Mouse (Mus musculus): ENCODE results near the gene Ankrd44.

The Ankrd44 gene

DNA sequence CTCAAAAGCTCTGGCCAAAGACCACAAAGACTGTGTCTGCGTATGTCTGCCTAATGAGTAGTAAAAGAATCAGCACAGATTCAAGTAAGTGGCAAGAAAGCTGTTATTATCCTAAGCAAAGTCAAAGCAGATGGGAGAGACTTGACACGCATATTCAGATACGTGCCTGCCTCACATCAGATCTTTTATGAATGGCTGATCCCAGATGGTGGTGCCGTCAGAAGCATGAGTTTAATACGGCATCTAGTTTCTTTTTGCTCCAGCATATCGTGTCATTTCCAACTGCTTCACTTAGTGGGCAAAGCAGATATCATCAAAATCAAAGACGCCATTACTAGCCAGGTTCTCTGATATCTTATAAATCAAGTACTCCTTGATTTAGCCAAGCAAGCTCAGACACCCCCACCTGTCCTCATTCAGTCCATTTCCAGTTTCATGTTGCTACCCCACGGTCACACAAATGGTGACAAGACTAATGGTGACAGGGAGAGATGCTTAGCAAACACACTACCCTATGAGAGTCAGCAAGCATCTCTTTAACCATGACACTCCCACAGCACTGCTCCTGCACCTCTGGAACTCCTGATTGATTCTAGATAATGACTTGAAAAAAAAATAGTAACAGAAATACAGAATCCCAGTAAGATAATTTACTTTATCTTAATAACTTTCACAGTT is 218.2 kb downstream of the Ankrd44 start:
- DNase-seq (ENCODE audit: extremely low spot score) = no peak

- no peak for DNase-seq (ENCODE audit: extremely low spot score)
These were observed 218.9 kb downstream of the Ankrd44 start for GRCm38 (mm10) chr1:54707036-54707887.

DNA sequence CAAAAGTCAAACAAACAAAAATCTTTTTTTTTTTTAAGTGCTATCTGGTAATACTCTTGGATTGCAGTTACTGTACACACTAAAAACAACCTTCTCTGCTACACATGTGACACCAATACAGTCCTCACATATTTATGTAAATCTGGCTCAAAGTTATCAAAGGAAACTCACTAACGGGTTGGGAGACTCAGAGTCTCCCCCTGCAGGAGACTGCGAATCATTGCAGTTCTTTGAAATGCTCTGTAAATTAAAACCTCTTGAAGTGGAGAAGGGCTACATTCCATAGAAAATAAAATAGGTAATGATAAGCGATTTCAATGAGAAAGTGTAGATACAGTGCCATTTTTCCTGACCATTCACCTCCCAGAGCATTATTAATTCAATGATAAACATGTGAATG is 219.6 kb downstream of the Ankrd44 start:
- no peak for DNase-seq (ENCODE audit: extremely low spot score)

GRCm38 (mm10) chr1:54703466-54703865 is 222.7 kb downstream of the Ankrd44 start:
- no peak for DNase-seq (ENCODE audit: extremely low spot score)

- no peak for DNase-seq (ENCODE audit: extremely low spot score)
These were observed 223.3 kb downstream of the Ankrd44 start for GRCm38 (mm10) chr1:54702918-54703317.

DNA sequence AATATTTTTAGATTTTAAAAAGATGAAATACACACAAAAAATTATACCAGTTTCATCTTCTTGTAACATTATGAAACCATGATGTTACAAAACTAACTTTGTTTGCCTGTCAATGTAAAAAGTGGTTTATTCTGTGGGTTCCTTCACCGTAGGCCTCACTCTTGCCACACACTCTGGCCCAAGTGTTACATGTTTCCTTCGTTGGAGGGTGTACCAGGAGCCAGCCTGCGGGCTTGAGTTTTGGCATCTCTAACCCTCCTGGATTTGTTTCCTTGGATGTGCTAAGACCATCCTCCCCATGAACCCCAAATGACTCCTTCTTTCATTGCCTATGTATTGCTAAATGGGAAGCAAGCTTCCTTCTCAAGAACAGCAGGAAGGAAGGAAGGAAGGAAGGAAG is 230.8 kb downstream of the Ankrd44 start:
- no peak for DNase-seq (ENCODE audit: extremely low spot score)

GRCm38 (mm10) chr1:54691824-54692223 is 234.4 kb downstream of the Ankrd44 start:
- DNase-seq (ENCODE audit: extremely low spot score) = no peak

- DNase-seq (ENCODE audit: extremely low spot score) = no peak
These were observed 235.8 kb downstream of the Ankrd44 start for GRCm38 (mm10) chr1:54690291-54690965.

GRCm38 (mm10) chr1:54688441-54688840 is 237.7 kb downstream of the Ankrd44 start:
- no peak for DNase-seq (ENCODE audit: extremely low spot score)

- no peak for DNase-seq (ENCODE audit: extremely low spot score)
These were observed 241.9 kb downstream of the Ankrd44 start for GRCm38 (mm10) chr1:54684316-54684715.

- no peak for DNase-seq (ENCODE audit: extremely low spot score)
These were observed 246.6 kb downstream of the Ankrd44 start for GRCm38 (mm10) chr1:54679556-54679955.

GRCm38 (mm10) chr1:54678037-54678436 is 248.2 kb downstream of the Ankrd44 start:
- DNase-seq (ENCODE audit: extremely low spot score) = no peak

DNA sequence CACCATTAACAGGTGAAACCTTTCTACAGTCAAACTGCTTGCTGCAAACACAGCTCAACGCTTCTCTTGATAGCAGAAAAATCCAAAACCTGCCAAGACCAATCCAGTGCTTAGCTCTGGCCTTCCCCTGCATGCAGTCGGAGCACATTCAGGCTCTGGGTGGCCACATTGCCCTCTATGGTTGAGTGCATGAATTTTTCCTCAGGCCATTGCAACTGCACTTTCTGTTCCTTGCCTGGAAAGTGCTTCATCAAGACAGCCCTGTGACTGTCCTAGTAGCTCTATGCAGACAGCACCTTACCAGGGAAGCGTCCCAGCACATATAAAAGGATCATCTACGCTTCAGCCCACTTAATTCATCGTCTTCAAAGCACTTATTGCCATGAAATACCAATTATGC is 250.7 kb downstream of the Ankrd44 start:
- no peak for DNase-seq (ENCODE audit: extremely low spot score)

DNA sequence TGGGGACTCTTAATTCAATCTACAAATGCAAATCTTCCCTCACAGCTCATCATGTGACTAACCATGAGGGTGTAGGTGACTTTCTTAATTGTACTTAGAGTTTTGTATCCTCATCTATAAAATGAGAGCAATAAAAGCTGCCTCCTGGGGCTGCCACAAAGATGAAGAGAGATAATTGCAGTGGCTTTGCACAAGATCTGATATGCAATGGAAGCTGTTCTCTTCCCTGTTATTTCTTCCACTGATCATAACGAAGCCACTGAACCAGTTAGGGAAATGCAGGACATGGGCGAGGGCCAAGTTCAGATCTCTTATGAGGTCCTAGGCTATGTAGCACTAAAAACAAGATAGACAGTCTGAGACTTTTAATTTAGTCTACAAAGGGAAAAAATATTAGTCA is 258.2 kb downstream of the Ankrd44 start:
- no peak for DNase-seq (ENCODE audit: extremely low spot score)

DNA sequence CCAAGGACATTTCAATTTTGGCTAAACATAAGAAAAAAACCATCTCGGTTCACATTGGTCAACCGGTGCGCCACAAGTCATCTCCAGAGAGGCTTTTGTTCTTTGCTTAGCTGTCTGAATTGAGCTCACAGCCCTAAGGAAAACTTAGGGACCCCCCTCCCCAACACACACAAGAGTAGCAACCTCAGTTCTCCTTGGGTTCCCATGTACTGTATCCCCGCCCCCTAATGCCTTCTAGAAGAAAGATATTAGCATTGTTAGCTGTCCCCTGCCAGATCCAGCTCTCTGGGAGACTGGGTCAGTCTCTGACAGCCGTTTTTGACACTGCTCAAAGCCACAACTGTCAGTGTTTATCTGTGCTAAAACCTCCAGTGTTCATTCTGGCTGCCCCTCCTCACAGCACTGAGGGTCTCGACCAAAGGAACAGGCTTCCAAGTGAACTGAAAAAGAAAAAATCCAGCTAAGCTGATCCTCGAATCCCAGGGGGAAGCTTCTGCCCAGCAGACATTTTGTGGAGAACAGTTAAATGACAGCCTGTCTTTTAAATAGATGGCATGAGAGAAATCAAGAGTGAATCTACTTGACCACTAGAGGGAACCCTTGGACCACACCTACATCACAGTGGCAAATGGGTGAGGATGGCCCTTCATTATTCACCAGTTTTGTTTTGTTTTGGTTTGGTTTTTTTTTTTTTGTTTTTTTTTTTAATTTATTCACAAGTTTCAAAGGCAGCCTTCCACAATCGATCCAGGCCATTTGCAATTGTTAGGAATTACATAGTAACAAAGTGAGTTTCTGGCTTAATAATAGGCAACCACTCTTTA is 260.4 kb downstream of the Ankrd44 start:
- peak; percentile 37 for DNase-seq (ENCODE audit: extremely low spot score)

- no peak for DNase-seq (ENCODE audit: extremely low spot score)
These were observed 261.1 kb downstream of the Ankrd44 start for GRCm38 (mm10) chr1:54665095-54665494.

- DNase-seq (ENCODE audit: extremely low spot score) = no peak
These were observed 265.5 kb downstream of the Ankrd44 start for GRCm38 (mm10) chr1:54660674-54661073.

- no peak for DNase-seq (ENCODE audit: extremely low spot score)
These were observed 267.6 kb downstream of the Ankrd44 start for GRCm38 (mm10) chr1:54658558-54658957.

DNA sequence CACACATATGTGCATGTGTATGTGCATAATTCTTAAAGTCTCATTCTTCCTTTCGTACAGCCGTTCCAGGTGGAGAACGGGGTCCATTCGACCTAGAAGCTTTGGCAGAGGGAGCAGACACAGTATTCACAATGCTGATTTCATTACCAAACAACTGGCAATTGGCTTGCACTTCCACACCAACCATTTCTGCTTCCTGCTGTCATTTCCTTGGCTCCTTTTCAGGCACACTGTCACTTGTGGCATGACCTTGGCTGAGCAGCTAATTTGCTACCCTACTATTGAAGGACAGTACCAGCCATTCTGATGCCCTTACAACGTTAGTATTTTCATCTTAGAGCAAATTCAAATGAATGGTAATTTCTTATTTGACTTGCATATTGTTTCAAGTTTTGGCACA is 277.9 kb downstream of the Ankrd44 start:
- DNase-seq (ENCODE audit: extremely low spot score) = no peak

DNA sequence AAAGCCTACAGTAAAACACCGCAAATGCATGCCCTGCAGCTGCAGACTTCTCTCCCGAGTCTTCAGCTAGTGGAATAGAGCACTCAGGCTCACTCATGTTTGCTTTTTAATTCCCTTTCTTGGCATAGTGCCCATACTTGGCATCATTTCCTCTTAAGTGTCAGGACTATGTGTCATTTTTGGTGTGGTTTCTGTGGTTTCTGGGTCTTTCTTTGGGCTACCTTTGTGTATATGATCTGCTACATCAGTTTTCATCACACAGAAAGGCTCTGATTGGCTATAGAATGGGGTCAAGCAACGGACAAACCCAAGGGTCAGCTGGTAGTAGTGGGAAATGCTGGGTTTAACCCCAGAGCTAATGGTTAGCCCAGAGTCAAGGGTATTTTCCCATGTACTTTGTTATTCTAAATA is 278.8 kb downstream of the Ankrd44 start:
- no peak for DNase-seq (ENCODE audit: extremely low spot score)

DNA sequence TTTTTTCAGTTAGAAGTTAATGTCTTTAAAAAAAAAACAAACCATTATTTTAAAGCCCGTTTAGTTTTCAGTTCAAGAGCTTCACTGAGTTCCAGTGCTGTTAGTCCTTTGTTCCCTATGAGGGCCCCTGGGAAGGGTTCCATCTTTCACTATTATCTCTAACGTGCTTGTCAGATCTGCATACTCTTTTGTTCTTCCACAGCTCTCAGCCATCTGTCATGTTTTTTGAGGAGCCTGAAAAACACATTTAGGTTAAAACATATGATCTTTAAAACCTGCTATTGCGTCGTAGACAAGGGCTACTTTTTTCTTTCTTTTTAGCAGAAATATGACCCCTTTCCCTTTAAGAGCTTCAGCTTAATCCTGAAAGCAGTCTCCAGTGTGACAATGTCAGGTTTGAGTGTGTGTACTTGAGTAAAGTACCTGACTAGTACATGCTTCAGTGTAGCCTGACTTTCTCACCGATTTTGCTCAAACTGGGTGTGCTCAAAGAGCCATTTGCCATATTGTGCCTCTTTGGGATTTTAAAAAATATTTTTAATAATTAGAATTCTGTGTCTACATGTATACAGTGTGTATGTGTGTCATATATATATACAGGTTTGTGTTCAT is 285.9 kb downstream of the Ankrd44 start:
- DNase-seq (ENCODE audit: extremely low spot score) = no peak

Data from embryo, embryonic 9.5 days (tissue).